Mouse (Mus musculus) embryonic facial prominence, embryonic 13.5 days (tissue): ENCODE measurements around the gene Timm17a. TPM values are rescaled to one million over a fixed set of nuclear protein-coding genes. Genes with fewer than 3 reads are reported as not detected.

Experiments
- ATAC-seq: fragments of 200-750 bp; cut with Nextera tagmentation; 2 replicates; pipeline ENCODE4 v1.8.0; 2017; ENCODE audit warnings: low read depth; ENCODE audit not compliant: insufficient number of reproducible peaks, insufficient read depth, low FRiP score, low TSS enrichment
- H3K27ac ChIP-seq: fragments of 300-500 bp; sonication (generic); 2 replicates; pipeline ENCODE4 v1.5.1; 2015; ENCODE audit warnings: moderate library complexity, mild to moderate bottlenecking, inconsistent platforms
- H3K27me3 ChIP-seq: fragments of 300-500 bp; sonication (generic); 2 replicates; pipeline ENCODE4 v1.6.1; 2015; ENCODE audit warnings: mild to moderate bottlenecking, inconsistent platforms
- H3K36me3 ChIP-seq: fragments of 300-500 bp; sonication (generic); 2 replicates; pipeline ENCODE4 v1.6.1; 2015; ENCODE audit warnings: mild to moderate bottlenecking, inconsistent platforms
- H3K4me1 ChIP-seq: fragments of 300-500 bp; sonication (generic); 2 replicates; pipeline ENCODE4 v1.6.1; 2015; ENCODE audit warnings: inconsistent platforms
- H3K4me2 ChIP-seq: fragments of 300-500 bp; sonication (generic); 2 replicates; pipeline ENCODE4 v1.6.1; 2015; ENCODE audit warnings: moderate library complexity, mild to moderate bottlenecking, inconsistent platforms
- H3K4me3 ChIP-seq: fragments of 300-500 bp; sonication (generic); 2 replicates; pipeline ENCODE4 v1.5.1; 2015; ENCODE audit warnings: mild to moderate bottlenecking, inconsistent platforms
- H3K9ac ChIP-seq: fragments of 300-500 bp; sonication (generic); 2 replicates; pipeline ENCODE4 v1.6.1; 2015; ENCODE audit warnings: mild to moderate bottlenecking, inconsistent platforms
- H3K9me3 ChIP-seq: fragments of 300-500 bp; sonication (generic); 2 replicates; pipeline ENCODE4 v1.6.1; 2016; ENCODE audit warnings: inconsistent platforms
- WGBS: fragments of 180-500 bp; shearing (Covaris S2); methylation state at CpG from one replicate; pipeline ENCODE4 v1.1.7; 2015; ENCODE audit warnings: mixed read lengths; 5-methylcytosine and 5-hydroxymethylcytosine counted together
- polyA plus RNA-seq: library from polyadenylated mRNA; unstranded; fragments of >200 nt; fragmentation: Nextera tagmentation; extraction: Ambion mirVana; gene quantifications from 2 replicates; pipeline ENCODE4 v1.2.1, GENCODE M21; 2015

Gene Timm17a
- polyA plus RNA-seq, 1 experiment from 2014 or later: 192 TPM

DNA sequence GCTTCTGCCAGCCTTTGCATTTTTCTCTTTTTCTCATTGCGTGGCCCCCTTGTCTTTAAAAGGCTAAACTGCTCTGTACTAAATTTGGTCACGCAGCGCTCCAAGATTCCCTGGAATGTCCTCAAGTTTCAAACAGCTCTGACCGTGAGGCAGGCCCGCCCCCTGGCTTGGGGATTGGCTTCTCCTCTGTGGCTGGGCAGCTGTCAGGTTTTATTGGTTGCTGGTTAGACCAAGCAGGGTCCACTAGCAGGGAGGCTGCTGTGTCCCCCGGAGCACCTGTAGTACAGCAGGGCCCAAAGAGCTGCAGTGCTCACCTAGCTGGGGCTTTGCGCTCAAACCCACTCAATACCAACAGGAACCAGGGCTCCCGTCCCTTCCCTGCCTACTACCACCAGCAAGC, 11.0 kb upstream of the Timm17a start, which contains the start of gene Lmod1:
Gene Lmod1, plus strand, starts transcription at position 237 of the 400 bp plus-strand sequence.
- H3K27ac ChIP-seq: peak within 1 kb of the TSS; percentile 62
- H3K27me3 ChIP-seq: peaks cover 3% of the 10 kb centered on the region; the same call in 1 of the 2 replicates
- peaks cover 23% of the 10 kb centered on the region for H3K4me1 ChIP-seq
- H3K4me2 ChIP-seq: peak within 1 kb of the TSS; percentile 50
- no peaks in the 10 kb centered on the region for H3K36me3 ChIP-seq
- peak within 1 kb of the TSS; percentile 52 for H3K9ac ChIP-seq
- 7% methylated on average over 8 of the region's 8 CpGs for WGBS
- ATAC-seq: peak; percentile 80
- peak within 1 kb of the TSS; percentile 14 for H3K4me3 ChIP-seq
- no peaks in the 10 kb centered on the region for H3K9me3 ChIP-seq

DNA sequence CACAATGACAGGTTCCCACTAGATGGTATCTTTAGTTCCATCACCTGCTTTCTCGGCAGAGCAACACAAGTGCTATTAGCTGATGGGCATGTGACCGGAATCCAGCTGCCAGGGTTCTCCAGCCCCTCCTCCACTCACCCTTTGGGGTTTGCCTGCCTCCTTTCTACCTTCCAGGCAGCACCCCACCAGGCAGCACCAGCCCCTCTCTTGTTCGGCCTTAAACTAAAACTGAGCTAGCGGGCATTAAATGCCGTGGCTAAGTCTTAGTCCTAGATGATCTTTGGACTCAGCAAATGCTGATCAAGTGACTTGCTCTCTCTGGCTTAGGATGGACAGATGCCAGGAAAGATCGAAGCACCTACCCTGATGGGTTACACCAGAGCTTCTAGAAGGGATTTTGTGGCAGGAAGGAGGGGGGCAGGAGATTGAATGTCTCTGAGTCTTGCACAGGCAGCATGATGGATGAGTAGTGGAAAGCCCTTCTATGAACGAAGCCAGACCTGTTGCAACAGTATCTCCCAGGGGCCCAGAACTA, 9.9 kb upstream of the Timm17a start:
- no peak for ATAC-seq
- Histone ChIP-seq H3K27ac (no peak overlapping the region), H3K4me2 (no peak overlapping the region), H3K4me3 (no peak overlapping the region), H3K36me3 (no peaks in the 10 kb centered on the region), H3K27me3 (peaks cover 3% of the 10 kb centered on the region; the same call in 1 of the 2 replicates), H3K9ac (no peak overlapping the region), H3K9me3 (no peaks in the 10 kb centered on the region), H3K4me1 (peaks cover 23% of the 10 kb centered on the region)
- 72% methylated on average over 7 of the region's 7 CpGs for WGBS

DNA sequence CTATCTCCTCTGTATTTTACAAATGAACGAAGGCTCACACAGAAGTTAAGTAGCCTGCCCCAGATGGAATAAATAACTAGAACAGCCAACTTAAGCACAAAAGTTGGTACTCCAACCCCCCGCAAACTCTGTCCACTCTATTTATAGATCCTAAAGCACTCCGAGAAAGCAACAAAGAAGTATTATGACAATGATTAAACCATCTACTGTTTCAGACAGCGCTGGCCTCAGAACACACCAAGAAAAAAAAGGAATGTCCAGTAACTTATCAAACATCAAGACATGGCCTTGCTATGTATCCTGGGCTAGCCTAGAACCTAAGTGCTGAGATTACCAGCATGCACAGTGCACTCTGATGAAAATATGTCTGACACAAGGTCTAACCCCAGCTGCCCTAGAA, 1.4 kb downstream of the Timm17a start:
- H3K27me3 ChIP-seq: no peaks in the 10 kb centered on the region
- H3K4me3 ChIP-seq: peak overlapping the region; percentile 96
- H3K36me3 ChIP-seq: peaks cover 34% of the 10 kb centered on the region
- no peaks in the 10 kb centered on the region for H3K9me3 ChIP-seq
- no peak overlapping the region for H3K27ac ChIP-seq
- no peak for ATAC-seq
- peak overlapping the region; percentile 99 for H3K9ac ChIP-seq
- 88% methylated on average over 4 of the region's 4 CpGs for WGBS
- peak overlapping the region; percentile 85 for H3K4me2 ChIP-seq
- peaks cover 17% of the 10 kb centered on the region for H3K4me1 ChIP-seq

DNA sequence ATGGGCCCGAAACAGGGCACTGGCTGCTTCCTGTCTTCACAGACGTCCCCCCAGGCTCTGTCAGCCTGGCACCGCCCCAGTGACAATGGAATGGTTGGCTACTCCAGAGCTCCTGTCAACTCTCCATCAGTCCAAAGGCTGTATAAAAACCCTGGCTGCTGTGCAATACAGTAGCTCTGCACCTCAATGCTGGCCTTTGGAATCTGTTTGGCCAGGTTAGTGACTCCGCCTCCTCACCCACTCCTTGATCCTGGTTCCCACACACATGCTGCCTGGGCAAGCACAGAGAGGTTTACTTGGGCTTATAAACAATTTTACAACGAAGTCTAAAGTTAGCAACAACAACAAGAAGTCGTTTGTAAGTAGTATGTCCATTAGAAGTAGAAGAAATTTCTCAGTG, 2.2 kb downstream of the Timm17a start:
- Histone ChIP-seq H3K9ac (no peak overlapping the region), H3K27ac (no peak overlapping the region), H3K4me1 (peaks cover 17% of the 10 kb centered on the region), H3K4me3 (no peak overlapping the region), H3K9me3 (no peaks in the 10 kb centered on the region), H3K4me2 (no peak overlapping the region), H3K27me3 (no peaks in the 10 kb centered on the region), H3K36me3 (peaks cover 41% of the 10 kb centered on the region)
- no peak for ATAC-seq
- WGBS: 69% methylated on average over 6 of the region's 6 CpGs

DNA sequence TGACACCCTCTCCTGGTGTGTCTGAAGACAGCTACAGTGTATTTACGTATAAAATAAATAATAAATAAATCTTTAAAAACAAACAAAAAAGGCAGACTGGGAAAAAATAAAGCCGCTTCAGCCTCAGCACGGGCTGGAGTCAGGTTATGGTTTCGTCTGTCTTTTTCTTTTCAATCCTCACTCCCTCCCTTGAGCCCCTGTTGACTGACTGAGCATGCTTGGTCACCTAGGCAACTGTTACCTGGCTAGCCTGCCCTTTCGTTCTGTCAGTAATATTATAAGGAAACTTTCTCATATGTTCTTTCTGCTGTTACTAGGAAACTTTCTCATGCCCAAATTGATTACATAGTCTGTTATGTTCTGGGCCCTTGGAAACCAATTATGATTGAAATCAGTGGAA, 22.7 kb downstream of the Timm17a start:
- 71% methylated on average over 5 of the region's 5 CpGs for WGBS
- Histone ChIP-seq H3K9me3 (no peaks in the 10 kb centered on the region), H3K4me1 (0 out of 2 replicates have a peak, but pooled peaks cover 3% of the 10 kb centered on the region), H3K4me3 (no peak overlapping the region), H3K27me3 (no peaks in the 10 kb centered on the region), H3K4me2 (no peak overlapping the region), H3K36me3 (peaks cover 21% of the 10 kb centered on the region), H3K9ac (no peak overlapping the region), H3K27ac (no peak overlapping the region)
- ATAC-seq: no peak

DNA sequence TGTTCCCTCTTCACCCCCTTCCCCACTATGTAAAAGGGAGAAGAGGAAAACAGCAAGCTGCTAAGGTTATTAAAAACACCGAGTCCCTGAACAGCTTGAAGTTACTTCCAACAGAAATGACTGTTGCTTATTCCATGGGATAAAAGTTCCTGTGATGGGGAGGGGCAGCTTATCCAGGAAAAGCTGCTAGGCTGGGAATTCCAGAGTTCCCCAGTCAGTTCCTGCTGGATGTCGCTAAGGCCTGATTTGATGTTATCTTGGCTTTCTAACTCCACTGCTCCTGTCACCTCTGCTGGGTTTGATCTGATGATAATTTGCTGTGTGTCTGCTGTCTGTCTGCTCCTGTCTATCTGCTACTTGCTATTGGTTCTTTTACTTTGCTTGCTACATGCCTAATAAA, 27.3 kb downstream of the Timm17a start:
- 58% methylated on average over 2 of the region's 2 CpGs for WGBS
- Histone ChIP-seq H3K4me3 (no peak overlapping the region), H3K9me3 (no peaks in the 10 kb centered on the region), H3K27me3 (no peaks in the 10 kb centered on the region), H3K36me3 (no peaks in the 10 kb centered on the region), H3K4me1 (peaks cover 20% of the 10 kb centered on the region; the same call in 1 of the 2 replicates), H3K4me2 (no peak overlapping the region), H3K9ac (no peak overlapping the region), H3K27ac (no peak overlapping the region)
- no peak for ATAC-seq

DNA sequence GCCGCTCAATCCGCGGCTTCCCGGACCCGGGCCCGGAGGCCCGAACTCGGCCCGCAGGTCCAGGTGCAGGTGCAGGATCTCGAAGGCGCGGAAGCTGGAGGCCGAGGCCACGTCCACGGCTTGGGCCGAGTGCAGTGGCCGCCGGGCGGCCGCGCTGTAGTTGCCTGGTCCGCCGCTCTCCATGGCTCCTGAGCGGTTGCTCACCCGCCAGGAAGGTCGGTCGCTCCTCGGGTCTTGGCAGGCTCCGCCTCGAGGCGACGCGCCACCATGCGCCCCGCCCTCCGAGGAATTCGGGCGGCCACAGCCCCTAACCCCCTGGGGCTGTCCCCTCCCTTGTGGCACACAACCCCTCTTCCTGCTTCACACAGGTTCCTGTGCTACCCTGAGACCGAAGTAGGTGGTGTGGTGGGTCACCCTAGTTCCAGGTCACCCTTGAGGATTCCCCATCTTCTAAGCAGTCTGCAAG, 29.7 kb downstream of the Timm17a start, which contains the start of gene Rnpep:
Gene Rnpep, minus strand, starts transcription at position 259 of the 466 bp plus-strand sequence.
- Histone ChIP-seq H3K4me1 (peaks cover 19% of the 10 kb centered on the region; the same call in 1 of the 2 replicates), H3K27me3 (no peaks in the 10 kb centered on the region), H3K27ac (peak within 1 kb of the TSS; percentile 89), H3K9ac (peak within 1 kb of the TSS; percentile 89), H3K9me3 (no peaks in the 10 kb centered on the region), H3K4me3 (peak within 1 kb of the TSS; percentile 73), H3K36me3 (peaks cover 11% of the 10 kb centered on the region), H3K4me2 (peak within 1 kb of the TSS; percentile 68)
- ATAC-seq: peak; percentile 74
- under 1% methylated on average over 39 of the region's 39 CpGs for WGBS

DNA sequence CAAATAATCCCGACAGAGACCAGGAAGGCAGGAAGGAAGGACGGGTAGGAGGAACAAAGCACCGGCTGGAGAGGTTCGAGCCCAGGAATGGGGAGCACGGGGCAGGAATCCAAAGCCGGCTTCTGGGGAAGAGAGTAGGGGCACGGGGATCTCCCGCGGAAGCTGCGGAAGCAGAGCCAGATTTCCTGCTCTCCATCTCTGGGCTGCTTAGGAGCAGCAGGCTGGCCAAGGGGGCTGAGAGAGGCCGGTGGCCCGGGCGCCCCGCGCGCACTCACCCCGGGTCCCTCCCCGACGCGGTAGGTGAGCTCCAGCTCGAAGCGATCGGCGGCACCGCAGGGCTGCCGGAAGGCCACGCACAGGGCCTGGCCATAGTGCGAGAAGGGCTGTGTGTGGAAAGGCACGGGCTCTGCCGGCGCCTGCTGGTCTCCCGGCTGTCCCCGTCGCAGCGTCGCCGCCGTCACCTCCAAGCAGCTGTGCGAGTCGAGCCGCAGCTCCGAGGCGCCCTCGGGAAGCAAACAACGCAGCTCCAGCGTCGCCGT, 30.2 kb downstream of the Timm17a start:
- peak overlapping the region; percentile 89 for H3K27ac ChIP-seq
- H3K36me3 ChIP-seq: peaks cover 16% of the 10 kb centered on the region
- no peaks in the 10 kb centered on the region for H3K9me3 ChIP-seq
- H3K4me3 ChIP-seq: peak overlapping the region; percentile 73
- peak; percentile 62 for ATAC-seq
- under 1% methylated on average over 46 of the region's 48 CpGs for WGBS
- peak overlapping the region; percentile 68 for H3K4me2 ChIP-seq
- H3K9ac ChIP-seq: peak overlapping the region; percentile 89
- H3K4me1 ChIP-seq: peaks cover 19% of the 10 kb centered on the region; the same call in 1 of the 2 replicates
- H3K27me3 ChIP-seq: no peaks in the 10 kb centered on the region

DNA sequence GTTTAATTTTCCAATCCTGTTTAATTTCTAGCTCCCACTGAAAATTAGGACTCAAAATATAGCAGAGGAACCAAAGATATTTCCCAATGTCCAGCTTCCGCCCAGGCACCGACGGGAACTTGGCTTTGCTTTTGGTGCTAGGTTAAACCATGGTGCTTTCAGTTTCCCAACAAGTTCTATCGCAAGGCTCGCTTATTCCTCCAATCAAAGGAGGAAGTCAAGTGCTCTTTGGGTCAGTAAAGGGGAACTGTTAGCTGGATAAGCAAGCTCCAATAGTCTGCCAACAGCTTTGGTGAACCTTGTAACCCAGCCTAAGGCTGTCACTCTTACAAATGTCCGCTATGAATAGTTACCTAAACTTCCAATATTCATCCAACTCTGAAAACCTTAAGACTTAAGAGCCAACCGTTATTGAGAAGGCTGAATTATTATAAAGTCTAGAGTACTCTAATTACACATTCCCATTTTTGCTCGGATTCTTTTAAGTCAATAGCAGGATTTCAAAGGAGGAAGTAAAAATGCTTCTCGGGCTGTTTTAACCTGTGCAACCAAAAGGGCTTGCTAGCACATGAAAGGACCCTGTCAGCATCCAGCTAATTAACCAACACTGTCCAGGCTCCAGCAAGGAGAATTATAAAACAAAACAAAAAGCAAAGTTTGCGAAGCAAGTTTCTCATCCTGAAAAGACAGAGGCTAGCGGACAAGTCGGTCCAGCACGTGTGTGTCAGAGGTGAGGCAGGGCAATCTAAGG, 30.9 kb downstream of the Timm17a start:
- H3K4me3 ChIP-seq: peak overlapping the region; percentile 73
- H3K27ac ChIP-seq: peak overlapping the region; percentile 89
- peak overlapping the region; percentile 68 for H3K4me2 ChIP-seq
- 33% methylated on average over 13 of the region's 13 CpGs for WGBS
- H3K9me3 ChIP-seq: no peaks in the 10 kb centered on the region
- H3K36me3 ChIP-seq: peaks cover 22% of the 10 kb centered on the region
- H3K4me1 ChIP-seq: peaks cover 19% of the 10 kb centered on the region; the same call in 1 of the 2 replicates
- H3K9ac ChIP-seq: peak overlapping the region; percentile 89
- H3K27me3 ChIP-seq: no peaks in the 10 kb centered on the region
- ATAC-seq: no peak

DNA sequence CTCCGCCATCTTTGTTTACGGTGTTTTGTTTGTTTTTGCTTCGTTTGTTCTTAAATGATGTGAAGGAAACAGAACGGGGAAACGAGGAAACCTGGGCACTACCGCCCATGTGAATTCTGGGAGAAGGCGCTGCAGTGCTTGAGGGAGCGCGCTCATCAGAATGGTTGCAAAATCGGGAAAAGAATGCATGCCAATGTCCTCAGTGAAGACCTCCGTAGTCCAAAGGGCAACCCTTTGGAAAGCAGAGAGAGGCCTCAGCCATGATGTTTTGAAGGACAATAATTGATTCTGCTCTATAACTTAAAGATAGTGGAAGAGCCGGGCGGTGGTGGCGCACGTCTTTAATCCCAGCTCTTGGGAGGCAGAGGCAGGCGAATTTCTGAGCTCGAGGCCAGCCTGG, 31.7 kb downstream of the Timm17a start:
- ATAC-seq: no peak
- Histone ChIP-seq H3K4me3 (no peak overlapping the region), H3K36me3 (peaks cover 31% of the 10 kb centered on the region), H3K4me1 (peaks cover 19% of the 10 kb centered on the region; the same call in 1 of the 2 replicates), H3K9me3 (no peaks in the 10 kb centered on the region), H3K9ac (no peak overlapping the region), H3K4me2 (peak overlapping the region; percentile 68; the same call in 1 of the 2 replicates), H3K27ac (no peak overlapping the region), H3K27me3 (no peaks in the 10 kb centered on the region)
- 94% methylated on average over 17 of the region's 17 CpGs for WGBS

DNA sequence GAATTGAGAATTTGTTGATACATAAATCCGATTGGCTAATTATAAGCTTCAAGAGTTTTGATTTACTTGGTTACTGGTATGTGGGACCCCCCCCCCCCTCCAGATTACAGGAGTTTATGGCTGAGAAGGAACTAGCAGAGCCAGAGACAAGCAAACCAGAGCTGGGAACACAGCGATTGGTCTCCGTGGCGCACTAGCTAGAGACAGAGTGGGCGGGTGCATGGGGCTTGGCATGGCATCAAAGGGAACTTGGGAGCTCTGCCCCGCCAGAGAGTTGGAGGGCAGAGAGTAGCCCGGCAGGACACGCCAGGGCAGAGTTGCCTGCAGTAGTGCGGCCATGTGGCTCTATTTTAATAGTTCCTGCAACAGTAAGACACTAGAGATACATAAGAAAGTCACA, 32.9 kb downstream of the Timm17a start:
- H3K27me3 ChIP-seq: no peaks in the 10 kb centered on the region
- no peak overlapping the region for H3K9ac ChIP-seq
- H3K4me3 ChIP-seq: no peak overlapping the region
- no peaks in the 10 kb centered on the region for H3K9me3 ChIP-seq
- H3K4me1 ChIP-seq: peaks cover 19% of the 10 kb centered on the region; the same call in 1 of the 2 replicates
- WGBS: 77% methylated on average over 9 of the region's 9 CpGs
- H3K4me2 ChIP-seq: no peak overlapping the region
- H3K27ac ChIP-seq: no peak overlapping the region
- ATAC-seq: no peak
- peaks cover 41% of the 10 kb centered on the region for H3K36me3 ChIP-seq
